Mouse (Mus musculus): ENCODE results near the gene Wnt3a. TPM values are rescaled to one million over a fixed set of nuclear protein-coding genes. Genes with fewer than 3 reads are reported as not detected.
A peak's percentile ranks its signal among the peaks of the same experiment; 100 is the strongest.
"Not testable (repeated sequence)": the region's sequence is repeated elsewhere in the genome, so short reads cannot be mapped to it uniquely, and the experiment has no call there.

Wnt3a gene
- polyA plus RNA-seq, 1 experiment from 2014 or later = 0.61 TPM

DNA sequence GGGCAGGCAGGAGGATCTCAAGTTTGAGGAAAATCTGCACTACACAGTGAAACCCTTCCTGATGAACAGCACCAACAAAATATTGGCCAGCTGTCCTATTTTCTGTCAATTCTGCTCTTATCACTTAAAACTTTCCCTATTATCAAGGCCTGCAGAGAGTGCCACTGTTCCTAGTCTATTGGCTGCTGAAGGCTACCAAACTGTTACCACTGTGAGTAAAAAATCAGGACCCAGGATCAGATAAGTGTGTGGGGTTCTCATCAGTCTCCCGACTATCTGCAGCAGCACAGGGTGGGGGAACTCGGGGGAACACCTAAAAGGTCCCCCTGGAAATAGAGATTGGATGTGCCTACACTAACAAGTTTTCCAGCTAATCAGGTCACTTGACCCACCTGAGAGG, 65.4 kb downstream of the Wnt3a start:
- Histone ChIP-seq H3K9me3 (no peaks in the 10 kb centered on the region), H3K4me2 (peak overlapping the region; percentile 17; the same call in 1 of the 2 replicates), H3K9ac (0 out of 2 replicates have a peak overlapping the region, but pooled peaks have one; percentile 5), H3K27ac (no peak overlapping the region), H3K27me3 (replicated peaks) (no peaks in the 10 kb centered on the region), H3K4me1 (peaks cover 53% of the 10 kb centered on the region), H3K4me3 (no peak overlapping the region), H3K36me3 (replicated peaks) (no peaks in the 10 kb centered on the region)
- ATAC-seq (replicated peaks) = no peak
- 77% methylated on average over 2 of the region's 2 CpGs for WGBS

DNA sequence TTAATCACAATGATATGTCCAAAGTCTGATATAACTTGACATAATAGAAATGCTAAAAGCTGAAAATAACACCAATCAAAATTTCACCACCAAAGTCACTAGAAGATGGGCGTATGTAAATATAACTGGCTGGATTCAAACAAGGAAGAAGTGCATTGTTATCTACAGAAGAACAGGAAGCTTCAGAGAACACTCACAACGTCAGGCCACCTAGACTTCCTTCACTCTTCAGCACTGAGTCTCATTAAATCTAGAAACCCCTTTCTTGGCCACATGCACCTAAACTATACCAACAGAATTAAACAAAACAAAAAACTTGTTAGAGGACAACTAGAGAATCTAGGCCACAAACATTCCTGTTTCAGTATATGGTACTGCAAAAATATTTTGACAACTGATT, 66.1 kb downstream of the Wnt3a start:
- H3K4me1 ChIP-seq = peaks cover 53% of the 10 kb centered on the region

DNA sequence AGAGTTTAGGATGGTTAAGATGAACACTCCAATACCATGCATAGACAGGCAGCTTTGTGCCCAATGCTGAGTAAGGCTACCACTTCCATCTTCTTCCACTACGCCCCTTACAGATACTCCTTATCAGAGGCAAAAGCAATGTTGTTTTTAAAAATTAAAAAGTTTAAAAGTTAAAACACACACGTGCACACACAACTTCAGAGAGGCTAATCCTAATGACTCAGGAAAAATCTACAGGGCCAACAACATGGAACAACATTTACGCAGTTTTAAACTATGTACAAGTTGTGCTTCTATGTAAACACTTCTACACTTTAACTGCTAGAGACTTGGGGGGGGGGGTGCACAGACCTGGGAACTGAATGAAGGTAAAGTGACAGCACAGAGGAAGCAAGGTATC, 66.5 kb downstream of the Wnt3a start:
- Histone ChIP-seq H3K9me3 (no peaks in the 10 kb centered on the region), H3K4me3 (no peak overlapping the region), H3K4me1 (peaks cover 53% of the 10 kb centered on the region), H3K27me3 (replicated peaks) (no peaks in the 10 kb centered on the region), H3K27ac (no peak overlapping the region), H3K9ac (no peak overlapping the region), H3K4me2 (no peak overlapping the region), H3K36me3 (replicated peaks) (no peaks in the 10 kb centered on the region)
- ATAC-seq (replicated peaks) = no peak
- WGBS = 97% methylated on average over 3 of the region's 3 CpGs

More for the DNA sequence above, 66.1 kb downstream of the Wnt3a start:
- Histone ChIP-seq H3K4me2 (no peak overlapping the region), H3K27ac (no peak overlapping the region), H3K27me3 (replicated peaks) (no peaks in the 10 kb centered on the region), H3K4me3 (no peak overlapping the region), H3K36me3 (replicated peaks) (no peaks in the 10 kb centered on the region), H3K9ac (no peak overlapping the region), H3K9me3 (no peaks in the 10 kb centered on the region)
- 83% methylated on average over 2 of the region's 2 CpGs for WGBS
- no peak for ATAC-seq (replicated peaks)

- Histone ChIP-seq H3K27me3 (replicated peaks) (no peaks in the 10 kb centered on the region), H3K4me3 (no peak overlapping the region), H3K9me3 (no peaks in the 10 kb centered on the region), H3K36me3 (replicated peaks) (no peaks in the 10 kb centered on the region), H3K4me1 (peaks cover 48% of the 10 kb centered on the region), H3K9ac (no peak overlapping the region), H3K4me2 (no peak overlapping the region), H3K27ac (no peak overlapping the region)
- WGBS = 89% methylated on average over 4 of the region's 4 CpGs
- no peak for ATAC-seq (replicated peaks)
These were observed 68.2 kb downstream of the Wnt3a start for GRCm38 (mm10) chr11:59222306-59222705.

- no peaks in the 10 kb centered on the region for H3K36me3 ChIP-seq (replicated peaks)
- H3K4me3 ChIP-seq = no peak overlapping the region
- peaks cover 41% of the 10 kb centered on the region for H3K4me1 ChIP-seq
- H3K27ac ChIP-seq = no peak overlapping the region
- no peaks in the 10 kb centered on the region for H3K9me3 ChIP-seq
- no peak overlapping the region for H3K4me2 ChIP-seq
- no peaks in the 10 kb centered on the region for H3K27me3 ChIP-seq (replicated peaks)
- no peak for ATAC-seq (replicated peaks)
- no peak overlapping the region for H3K9ac ChIP-seq
These were observed 68.9 kb downstream of the Wnt3a start for GRCm38 (mm10) chr11:59221604-59222003.

DNA sequence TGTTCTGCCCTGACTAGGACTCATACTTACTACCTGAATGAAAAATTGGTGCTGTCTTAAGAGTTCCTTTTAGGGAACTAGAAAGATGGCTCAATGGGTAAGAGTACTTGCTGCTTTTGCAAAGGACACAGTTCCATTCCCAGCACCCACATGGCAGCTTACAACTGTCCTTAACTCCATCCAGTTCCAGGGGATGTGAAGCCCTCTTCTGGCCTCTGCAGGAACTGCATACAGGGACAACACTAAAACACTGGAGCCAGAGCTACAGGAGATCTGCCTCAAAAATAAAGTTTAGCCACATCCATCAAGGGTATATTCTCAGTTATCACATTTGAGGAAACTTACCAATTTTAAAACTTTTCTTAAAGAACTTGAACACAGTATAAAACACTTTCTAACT, 71.5 kb downstream of the Wnt3a start:
- no peak overlapping the region for H3K9ac ChIP-seq
- no peaks in the 10 kb centered on the region for H3K9me3 ChIP-seq
- no peaks in the 10 kb centered on the region for H3K27me3 ChIP-seq (replicated peaks)
- H3K4me3 ChIP-seq = no peak overlapping the region
- no peak for ATAC-seq (replicated peaks)
- no peak overlapping the region for H3K4me2 ChIP-seq
- H3K36me3 ChIP-seq (replicated peaks) = no peaks in the 10 kb centered on the region
- peaks cover 16% of the 10 kb centered on the region for H3K4me1 ChIP-seq
- no peak overlapping the region for H3K27ac ChIP-seq

DNA sequence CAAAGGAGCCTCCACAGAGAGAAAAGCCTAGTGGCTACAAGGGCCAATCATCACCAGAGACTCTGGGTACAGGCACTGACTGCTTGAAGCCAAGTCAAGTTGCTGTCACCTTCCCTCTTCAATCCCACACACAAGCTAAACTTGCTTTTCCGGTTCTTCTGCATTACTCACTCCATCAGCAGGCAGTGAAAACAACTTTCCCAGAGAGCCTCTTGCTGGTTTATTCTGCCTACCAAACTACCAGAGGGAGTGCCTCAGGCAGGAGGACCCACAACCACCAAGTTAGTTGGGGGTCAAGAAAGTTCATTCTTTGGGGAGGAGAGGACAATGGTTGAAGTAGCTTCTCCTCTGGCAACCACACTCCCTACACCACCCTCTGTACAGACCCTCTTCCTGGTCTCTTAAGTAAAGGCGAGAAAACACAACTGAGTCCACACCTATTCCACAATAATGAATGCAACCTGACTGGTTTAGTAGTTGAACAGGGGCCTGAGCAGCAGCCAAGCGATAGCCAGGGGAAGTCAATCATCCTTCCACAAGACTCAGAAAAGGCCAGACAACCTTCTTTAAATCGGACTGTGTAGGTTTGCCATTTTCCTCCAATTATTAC, 72.1 kb downstream of the Wnt3a start:
- Histone ChIP-seq H3K36me3 (replicated peaks) (no peaks in the 10 kb centered on the region), H3K27ac (no peak overlapping the region), H3K9ac (no peak overlapping the region), H3K27me3 (replicated peaks) (no peaks in the 10 kb centered on the region), H3K4me1 (peaks cover 11% of the 10 kb centered on the region; the same call in 1 of the 2 replicates), H3K4me2 (no peak overlapping the region), H3K9me3 (no peaks in the 10 kb centered on the region), H3K4me3 (no peak overlapping the region)
- WGBS = 89% methylated on average over 4 of the region's 4 CpGs
- ATAC-seq (replicated peaks) = no peak

DNA sequence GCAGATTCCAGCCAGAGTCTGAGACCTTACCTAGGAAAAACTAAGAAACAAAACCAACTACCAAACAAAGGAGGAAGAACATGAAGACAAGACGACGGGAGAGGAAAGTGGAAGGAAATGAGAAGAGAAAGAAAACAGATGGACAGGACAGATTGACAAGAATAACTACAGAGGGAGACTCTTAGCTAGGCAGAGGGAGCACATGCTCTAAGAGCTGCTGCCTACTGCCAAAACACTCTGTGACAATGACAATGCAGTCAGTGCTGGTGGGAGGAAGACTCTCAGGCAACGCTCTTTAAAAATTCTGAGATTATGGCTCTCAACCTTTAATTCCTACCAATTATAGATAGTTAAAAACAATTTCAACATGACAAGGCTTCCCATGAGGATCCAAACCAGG, 73.6 kb downstream of the Wnt3a start:
- Histone ChIP-seq H3K4me3 (no peak overlapping the region), H3K36me3 (replicated peaks) (0 out of 2 replicates have a peak, but pooled peaks cover 3% of the 10 kb centered on the region), H3K27ac (no peak overlapping the region), H3K4me1 (no peaks in the 10 kb centered on the region), H3K27me3 (replicated peaks) (no peaks in the 10 kb centered on the region), H3K9ac (no peak overlapping the region), H3K9me3 (no peaks in the 10 kb centered on the region), H3K4me2 (no peak overlapping the region)
- 79% methylated on average over 3 of the region's 3 CpGs for WGBS
- no peak for ATAC-seq (replicated peaks)

DNA sequence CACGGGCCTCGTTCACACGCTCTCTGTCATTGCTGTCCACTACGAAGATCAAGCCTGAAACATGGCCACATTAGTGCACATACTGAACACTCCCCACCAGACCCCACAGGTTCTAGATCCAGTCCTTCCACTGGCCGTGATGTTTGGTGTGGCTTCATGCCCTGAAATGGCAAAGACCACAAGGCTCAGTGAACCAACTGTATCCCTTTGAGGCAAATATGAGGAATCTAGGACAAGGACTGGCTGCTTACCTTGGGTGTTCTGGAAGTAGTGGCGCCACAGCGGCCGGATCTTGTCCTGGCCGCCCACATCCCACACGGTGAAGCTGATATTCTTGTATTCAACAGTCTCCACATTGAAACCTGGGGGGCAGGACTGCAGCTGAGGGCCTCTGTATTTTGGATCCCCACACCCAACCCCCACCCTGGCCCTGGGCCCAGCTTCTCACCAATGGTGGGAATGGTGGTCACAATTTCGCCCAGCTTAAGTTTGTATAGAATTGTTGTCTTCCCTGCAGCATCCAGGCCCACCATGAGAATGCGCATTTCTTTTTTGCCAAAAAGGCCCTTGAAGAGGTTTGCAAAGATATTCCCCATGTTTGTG, 77.6 kb downstream of the Wnt3a start:
- WGBS = 92% methylated on average over 12 of the region's 12 CpGs
- no peak overlapping the region for H3K27ac ChIP-seq
- H3K9me3 ChIP-seq = no peaks in the 10 kb centered on the region
- H3K4me2 ChIP-seq = no peak overlapping the region
- H3K36me3 ChIP-seq (replicated peaks) = peaks cover 15% of the 10 kb centered on the region; the same call in 1 of the 2 replicates
- H3K4me3 ChIP-seq = no peak overlapping the region
- no peak for ATAC-seq (replicated peaks)
- H3K4me1 ChIP-seq = peaks cover 11% of the 10 kb centered on the region
- no peak overlapping the region for H3K9ac ChIP-seq
- no peaks in the 10 kb centered on the region for H3K27me3 ChIP-seq (replicated peaks)

DNA sequence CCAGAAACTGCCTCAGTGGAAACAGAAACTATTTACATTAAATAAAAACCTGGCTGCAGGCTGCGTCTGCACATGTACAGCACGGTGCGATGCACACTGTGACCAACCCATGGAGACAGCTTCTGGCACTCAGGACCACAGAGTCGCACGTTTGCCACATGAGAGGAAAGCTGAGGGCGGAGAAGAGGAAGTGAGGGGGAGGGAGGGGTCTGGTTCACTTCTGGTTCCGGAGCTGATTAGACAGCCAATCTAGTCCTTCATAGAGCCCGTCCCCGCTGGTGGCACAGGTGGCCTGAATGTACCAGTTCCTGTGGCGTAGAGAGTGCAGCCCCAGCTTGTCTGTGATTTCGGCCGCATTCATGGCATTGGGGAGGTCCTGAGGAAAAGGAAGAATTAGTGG, 78.2 kb downstream of the Wnt3a start:
- not testable (repeated sequence) for H3K27me3 ChIP-seq (replicated peaks); H3K4me2 ChIP-seq; H3K4me3 ChIP-seq; H3K9ac ChIP-seq; ATAC-seq (replicated peaks); H3K27ac ChIP-seq; H3K9me3 ChIP-seq
- H3K4me1 ChIP-seq = peaks cover 18% of the 10 kb centered on the region
- 87% methylated on average over 12 of the region's 12 CpGs for WGBS
- H3K36me3 ChIP-seq (replicated peaks) = peaks cover 15% of the 10 kb centered on the region; the same call in 1 of the 2 replicates

- H3K36me3 ChIP-seq (replicated peaks) = peaks cover 17% of the 10 kb centered on the region; the same call in 1 of the 2 replicates
- H3K4me1 ChIP-seq = peaks cover 18% of the 10 kb centered on the region
- not testable (repeated sequence) for H3K27me3 ChIP-seq (replicated peaks); H3K9ac ChIP-seq; H3K4me2 ChIP-seq; H3K9me3 ChIP-seq; H3K27ac ChIP-seq; H3K4me3 ChIP-seq; ATAC-seq (replicated peaks)
- WGBS = 94% methylated on average over 9 of the region's 9 CpGs
These were observed 79.0 kb downstream of the Wnt3a start for GRCm38 (mm10) chr11:59211561-59211960.

DNA sequence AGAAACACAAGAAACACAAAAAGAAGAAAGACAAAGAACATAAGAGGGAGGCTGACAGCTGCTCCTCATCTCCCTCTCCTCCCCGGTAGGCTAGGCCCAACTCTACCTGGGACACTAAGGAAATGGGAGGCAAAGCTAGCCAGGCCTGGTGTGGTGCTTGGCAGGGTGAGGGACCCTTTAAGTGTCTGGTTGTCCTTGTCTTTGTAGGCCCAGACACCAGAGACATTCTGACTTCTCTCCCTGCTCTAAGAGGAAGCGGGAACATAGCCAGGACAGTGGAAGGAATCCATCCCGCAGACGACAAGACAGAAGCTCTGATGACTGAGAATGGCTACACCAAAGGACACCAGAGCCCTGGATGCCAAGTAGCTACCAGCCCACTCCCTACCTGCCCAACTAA, 80.5 kb downstream of the Wnt3a start:
- no peak overlapping the region for H3K4me2 ChIP-seq
- H3K27me3 ChIP-seq (replicated peaks) = no peaks in the 10 kb centered on the region
- H3K27ac ChIP-seq = no peak overlapping the region
- H3K9me3 ChIP-seq = no peaks in the 10 kb centered on the region
- H3K4me3 ChIP-seq = no peak overlapping the region
- H3K4me1 ChIP-seq = peaks cover 18% of the 10 kb centered on the region
- H3K36me3 ChIP-seq (replicated peaks) = peaks cover 19% of the 10 kb centered on the region; the same call in 1 of the 2 replicates
- WGBS = 87% methylated on average over 4 of the region's 4 CpGs
- no peak overlapping the region for H3K9ac ChIP-seq
- no peak for ATAC-seq (replicated peaks)

- H3K9me3 ChIP-seq = no peaks in the 10 kb centered on the region
- peaks cover 19% of the 10 kb centered on the region; the same call in 1 of the 2 replicates for H3K36me3 ChIP-seq (replicated peaks)
- H3K27me3 ChIP-seq (replicated peaks) = no peaks in the 10 kb centered on the region
- 60% methylated on average over 5 of the region's 5 CpGs for WGBS
- peak overlapping the region; percentile 75; the same call in 1 of the 2 replicates for H3K9ac ChIP-seq
- peaks cover 18% of the 10 kb centered on the region for H3K4me1 ChIP-seq
- H3K27ac ChIP-seq = no peak overlapping the region
- no peak for ATAC-seq (replicated peaks)
- peak overlapping the region; percentile 86; the same call in 1 of the 2 replicates for H3K4me3 ChIP-seq
- peak overlapping the region; percentile 90 for H3K4me2 ChIP-seq
These were observed 81.0 kb downstream of the Wnt3a start for GRCm38 (mm10) chr11:59209580-59209979.
